Mouse (Mus musculus): ENCODE results near the gene Cntnap5c. TPM values are rescaled to one million over a fixed set of nuclear protein-coding genes. Genes with fewer than 3 reads are reported as not detected.

Gene Cntnap5c
- not detected in 2 replicates for polyA plus RNA-seq (2012; rRNA removed; ENCODE audit: low replicate concordance)

DNA sequence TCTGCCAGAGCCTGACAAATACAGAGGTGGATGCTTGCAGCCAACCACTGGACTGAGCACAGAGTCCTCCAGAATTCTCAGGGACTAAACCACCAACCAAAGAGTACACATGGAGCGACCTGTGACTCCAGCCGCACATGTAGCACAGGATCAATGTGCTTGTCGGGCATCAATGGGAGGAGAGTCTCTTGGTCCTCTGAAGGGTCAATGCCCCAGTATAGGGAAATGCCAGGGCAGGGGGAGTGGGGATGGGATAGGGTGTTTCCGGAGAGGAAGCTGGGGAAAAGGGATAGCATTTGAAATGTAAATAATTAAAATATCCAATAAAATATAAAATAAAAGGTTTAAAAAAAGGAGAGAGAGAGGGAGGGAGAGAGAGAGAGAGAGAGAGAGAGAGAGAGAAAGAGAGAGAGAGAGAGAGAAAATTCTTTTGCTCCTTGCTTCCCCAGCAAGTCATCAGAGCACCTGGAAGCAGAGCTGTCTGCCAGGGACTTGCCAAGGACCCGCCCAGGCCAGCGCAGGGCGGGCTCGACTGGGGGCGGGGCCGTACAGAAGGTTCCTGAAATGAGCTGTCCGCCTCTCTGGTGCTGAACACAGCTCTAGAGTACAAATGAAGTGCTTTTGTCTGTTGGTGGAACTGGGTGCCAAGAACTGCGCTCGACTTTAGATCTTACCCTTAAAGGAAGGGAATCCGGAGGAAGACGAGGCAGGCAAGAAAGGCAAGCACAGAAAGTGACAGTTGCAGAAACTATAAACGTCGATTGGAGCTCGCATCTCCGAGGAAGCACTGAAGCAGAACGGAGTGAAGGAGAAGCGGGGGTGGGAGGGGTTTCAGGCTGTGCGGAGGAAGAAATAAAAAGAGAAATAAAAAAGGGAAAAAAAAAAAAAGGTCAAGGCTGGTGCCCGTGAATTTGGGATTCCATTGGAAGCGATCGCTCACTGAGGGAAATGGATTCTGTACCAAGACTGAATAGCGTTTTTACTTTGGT lies at the start of gene Cntnap5c:
Gene Cntnap5c, plus strand, starts transcription at position 949 of the 989 bp plus-strand sequence.

DNA sequence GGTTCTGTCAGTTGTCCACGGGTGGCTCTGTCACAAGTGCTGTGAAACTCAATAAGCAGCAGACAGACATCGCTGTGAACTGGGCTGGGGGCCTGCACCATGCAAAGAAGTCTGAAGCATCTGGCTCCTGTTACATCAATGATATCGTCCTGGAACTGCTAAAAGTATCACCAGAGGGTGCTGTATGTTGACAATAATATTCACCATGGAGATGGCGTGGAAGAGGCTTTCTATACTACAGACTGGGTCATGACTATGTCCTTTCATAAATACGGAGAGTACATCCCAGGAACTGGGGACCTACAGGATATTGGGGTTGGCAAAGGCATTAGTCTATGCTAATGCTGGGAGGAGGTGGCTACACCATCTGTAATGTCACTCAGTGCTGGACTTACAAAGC lies 27.3 kb upstream of the Cntnap5c start, which contains the start of gene Gm21834:
Gene Gm21834, minus strand, starts transcription at position 101 of the 400 bp plus-strand sequence.

Other genes starting within 250 kb of the Cntnap5c start
- not detected in 2 replicates for gene Vmn2r120, start 224.1 kb upstream of the Cntnap5c start, polyA plus RNA-seq (2012; rRNA removed; ENCODE audit: low replicate concordance)
- gene Gm21834, start 27.4 kb upstream of the Cntnap5c start, polyA plus RNA-seq (2012; rRNA removed; ENCODE audit: low replicate concordance): not detected in 2 replicates